Mouse (Mus musculus) fat pad, adult 2 months (tissue): Measurements from ENCODE around the gene Tead2.
"Not testable (repeated sequence)": the region's sequence is repeated elsewhere in the genome, so short reads cannot be mapped to it uniquely, and the experiment has no call there.

ENCODE experiments used
- DNase-seq: peaks from one replicate; pipeline ENCODE4 v3.0.0-alpha.2; 2011; ENCODE audit warnings: low read depth, low spot score; ENCODE audit errors: extremely low read depth

Gene Tead2

DNA sequence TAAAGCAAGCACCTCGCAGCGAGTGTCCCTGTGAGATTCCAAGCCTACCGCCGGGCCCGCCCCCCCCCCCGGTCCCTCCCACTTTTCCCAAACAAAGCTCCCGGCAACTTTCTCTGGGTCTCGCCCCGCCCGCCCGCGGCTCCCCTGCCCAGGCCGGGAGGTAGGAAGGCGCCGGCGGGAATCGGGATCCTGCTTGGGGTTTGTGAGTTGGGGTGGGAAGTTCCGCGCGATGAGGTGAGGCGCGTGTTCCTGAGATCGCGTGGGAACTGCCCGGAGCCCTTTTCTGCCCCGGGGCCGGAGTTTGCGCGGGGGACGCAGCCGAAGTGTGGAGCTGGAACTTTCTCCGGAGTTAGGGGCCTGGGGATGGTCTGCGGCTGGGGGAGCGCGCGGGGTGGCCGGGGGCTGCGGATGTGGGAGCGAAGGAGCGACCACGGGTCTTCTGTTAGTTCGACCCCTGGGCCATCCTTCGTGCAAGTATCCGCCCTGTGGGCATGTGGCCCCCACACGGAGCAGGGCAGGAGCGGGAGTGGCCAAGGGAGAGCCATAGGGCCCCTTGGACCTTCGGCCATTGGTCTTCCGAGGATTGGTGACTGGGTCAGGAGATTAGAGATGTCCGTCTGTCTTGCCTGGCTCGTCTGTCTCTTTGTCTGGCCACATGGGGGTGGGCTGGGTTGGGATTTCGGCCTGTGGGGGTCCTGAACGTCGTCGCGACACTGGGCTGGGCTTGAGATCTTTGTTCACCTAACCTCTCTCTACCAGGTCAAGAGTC, at the start of gene Tead2:
Tead2 (plus strand) TSS at position 81 of the 769 bp plus-strand sequence.
- DNase-seq, result no peak

DNA sequence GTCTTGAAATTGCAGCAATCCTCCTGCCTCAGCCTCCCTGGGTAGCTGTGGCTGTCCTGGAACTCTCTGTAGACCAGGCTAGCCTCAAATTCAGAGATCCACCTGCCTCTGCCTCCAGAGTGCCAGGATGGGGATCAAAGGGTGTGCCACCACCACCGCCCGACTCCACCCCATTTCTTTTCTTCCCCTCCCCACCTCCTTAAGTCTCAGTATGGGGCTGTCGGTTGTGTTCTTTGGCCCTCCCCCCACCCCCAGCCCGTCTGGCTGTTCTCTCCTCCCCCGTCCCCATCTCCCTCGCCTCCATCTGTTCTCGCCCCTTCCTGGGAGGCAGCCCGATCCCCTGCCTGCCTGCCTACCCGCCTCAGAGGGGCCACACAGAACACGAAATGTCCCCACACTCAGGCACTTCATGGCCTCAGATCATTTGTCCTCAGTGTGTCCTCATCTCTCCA, 48.6 kb upstream of the Tead2 start:
- DNase-seq, result no peak

DNA sequence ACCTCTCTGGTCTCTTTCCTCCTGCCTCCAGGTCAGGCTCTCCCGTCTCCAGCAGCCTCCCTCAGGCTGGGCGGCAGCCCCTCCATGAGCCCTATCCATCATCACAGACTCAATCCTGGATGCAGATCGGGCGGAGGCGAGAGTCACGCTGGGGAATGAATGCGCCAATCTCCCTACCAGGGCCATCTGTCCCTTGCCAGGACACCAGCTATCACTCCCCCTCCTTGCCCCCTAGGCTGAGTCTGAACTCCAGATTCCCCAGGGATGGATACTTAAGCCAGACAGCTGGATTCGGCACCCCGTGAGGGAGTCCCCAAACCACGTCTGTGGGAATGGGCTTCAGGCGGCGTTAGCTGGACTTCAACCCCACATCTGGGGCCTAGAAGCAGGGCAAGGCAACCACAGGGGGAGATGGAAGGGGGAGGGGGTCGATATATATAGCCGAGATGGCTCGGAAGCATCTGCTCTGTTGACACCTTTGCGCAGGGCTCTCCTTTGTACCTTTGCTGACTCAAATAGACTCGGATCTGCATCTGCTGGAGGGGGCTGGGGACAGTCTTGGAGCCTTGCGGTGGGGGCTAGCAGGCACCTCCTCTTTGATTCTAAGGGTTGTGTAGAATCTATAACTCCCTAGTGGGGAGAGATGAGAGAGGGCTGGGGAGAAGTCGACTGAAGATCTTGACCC, 47.6 kb upstream of the Tead2 start:
- no peak for DNase-seq

DNA sequence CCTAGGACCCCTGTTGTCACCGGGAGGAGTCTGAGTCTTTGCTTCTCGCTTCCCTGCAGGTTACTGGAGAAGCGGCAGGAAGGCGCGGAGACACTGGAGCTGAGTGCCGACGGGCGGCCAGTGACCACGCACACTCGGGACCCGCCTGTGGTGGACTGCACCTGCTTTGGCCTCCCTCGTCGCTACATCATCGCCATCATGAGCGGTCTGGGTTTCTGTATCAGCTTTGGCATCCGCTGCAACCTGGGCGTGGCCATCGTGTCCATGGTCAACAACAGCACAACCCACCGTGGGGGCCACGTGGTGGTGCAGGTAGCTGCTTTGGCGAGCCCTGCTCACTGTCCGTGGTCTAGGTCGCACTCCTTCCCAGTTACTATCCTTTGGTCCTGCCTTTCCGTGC, 46.9 kb upstream of the Tead2 start:
- DNase-seq, result no peak

DNA sequence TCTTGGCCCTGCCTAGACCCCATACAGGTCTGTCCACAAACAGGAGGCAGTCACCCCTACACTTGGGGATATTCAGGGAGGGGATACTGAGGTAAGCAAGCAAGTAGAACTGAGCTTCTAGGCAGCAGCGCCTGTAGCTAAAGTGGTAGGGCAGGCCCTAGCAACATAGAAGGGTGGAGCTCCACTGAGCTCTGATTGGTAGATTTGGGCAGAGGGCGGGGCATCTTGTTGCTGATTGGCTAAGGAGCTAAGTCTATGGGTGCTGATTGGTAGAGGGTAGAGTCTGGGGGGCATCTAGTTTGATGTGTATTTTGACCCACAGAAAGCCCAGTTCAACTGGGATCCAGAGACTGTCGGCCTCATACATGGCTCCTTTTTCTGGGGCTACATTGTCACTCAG, 46.1 kb upstream of the Tead2 start:
- DNase-seq, result no peak

DNA sequence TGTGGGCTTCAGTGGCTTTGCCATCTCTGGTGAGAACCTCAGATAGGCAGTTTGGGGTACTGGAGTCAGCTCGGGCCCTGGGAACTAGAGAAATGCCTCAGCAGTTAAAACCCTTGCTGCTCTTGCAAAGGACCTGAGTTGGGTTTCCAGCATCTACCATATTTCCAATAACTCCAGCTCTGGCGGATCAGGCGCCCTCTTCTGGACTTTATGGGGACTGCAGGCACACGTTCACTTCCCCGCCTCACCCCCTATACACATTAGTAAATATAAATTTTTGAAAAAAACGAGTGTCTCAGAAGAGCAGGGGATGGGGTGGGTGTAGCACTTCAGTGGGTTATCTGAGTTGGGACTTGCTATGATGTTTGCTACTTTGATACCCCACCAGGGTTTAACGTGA, 42.6 kb upstream of the Tead2 start:
- DNase-seq, result no peak

DNA sequence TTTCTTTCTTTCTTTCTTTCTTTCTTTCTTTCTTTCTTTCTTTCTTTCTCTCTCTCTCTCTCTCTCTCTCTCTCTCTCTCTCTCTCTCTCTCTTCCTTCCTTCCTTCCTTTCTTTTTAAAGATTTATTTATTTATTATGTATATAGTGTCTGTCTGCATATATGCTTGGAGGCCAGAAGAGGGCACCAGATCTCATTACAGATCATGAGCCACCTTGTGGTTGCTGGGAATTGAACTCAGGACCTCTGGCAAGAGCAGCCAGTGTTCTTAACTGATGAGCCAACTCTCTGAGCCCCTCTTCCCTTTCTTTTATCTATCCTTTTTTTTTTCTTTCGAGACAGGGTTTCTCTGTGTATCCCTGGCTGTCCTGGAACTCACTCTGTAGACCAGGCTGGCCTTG, 41.8 kb upstream of the Tead2 start:
- not testable (repeated sequence) for DNase-seq

DNA sequence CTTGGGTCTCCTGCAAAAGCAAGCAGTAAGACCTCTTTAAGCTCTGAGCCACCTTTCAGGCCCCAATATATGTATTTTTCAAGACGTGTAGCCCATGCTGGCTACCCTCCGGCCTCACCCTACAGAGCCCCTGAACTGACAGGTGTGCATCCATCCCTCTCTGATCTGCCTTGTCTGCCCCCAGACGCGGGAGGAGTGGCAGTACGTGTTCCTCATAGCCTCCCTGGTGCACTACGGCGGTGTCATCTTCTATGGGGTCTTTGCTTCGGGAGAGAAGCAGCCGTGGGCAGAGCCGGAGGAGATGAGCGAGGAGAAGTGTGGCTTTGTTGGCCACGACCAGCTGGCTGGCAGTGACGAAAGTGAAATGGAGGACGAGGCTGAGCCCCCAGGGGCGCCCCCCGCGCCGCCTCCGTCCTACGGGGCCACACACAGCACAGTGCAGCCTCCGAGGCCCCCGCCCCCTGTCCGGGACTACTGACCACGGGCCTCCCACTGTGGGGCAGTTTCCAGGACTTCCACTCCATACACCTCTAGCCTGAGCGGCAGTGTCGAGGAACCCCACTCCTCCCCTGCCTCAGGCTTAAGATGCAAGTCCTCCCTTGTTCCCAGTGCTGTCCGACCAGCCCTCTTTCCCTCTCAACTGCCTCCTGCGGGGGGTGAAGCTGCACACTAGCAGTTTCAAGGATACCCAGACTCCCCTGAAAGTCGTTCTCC, 40.8 kb upstream of the Tead2 start:
- no peak for DNase-seq

DNA sequence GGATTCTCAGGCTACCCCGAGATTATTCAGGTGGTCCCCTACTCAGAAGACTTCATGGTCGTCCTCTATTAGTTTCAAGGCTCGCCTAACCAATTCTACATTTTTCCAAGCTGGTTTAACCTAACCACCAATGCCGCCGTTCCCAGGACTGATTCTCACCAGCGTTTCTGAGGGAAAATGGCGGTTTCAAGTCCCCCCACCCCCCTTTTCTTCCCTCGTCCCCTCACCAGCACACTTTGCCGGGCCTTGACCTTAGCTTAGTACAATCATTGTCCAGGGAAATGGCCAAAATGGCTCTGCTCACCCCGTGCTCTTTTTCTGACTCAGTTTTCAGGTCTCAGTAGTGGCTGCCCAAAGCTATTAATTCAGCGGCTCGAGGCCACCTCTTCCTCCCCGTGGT, 40.2 kb upstream of the Tead2 start:
- no peak for DNase-seq

DNA sequence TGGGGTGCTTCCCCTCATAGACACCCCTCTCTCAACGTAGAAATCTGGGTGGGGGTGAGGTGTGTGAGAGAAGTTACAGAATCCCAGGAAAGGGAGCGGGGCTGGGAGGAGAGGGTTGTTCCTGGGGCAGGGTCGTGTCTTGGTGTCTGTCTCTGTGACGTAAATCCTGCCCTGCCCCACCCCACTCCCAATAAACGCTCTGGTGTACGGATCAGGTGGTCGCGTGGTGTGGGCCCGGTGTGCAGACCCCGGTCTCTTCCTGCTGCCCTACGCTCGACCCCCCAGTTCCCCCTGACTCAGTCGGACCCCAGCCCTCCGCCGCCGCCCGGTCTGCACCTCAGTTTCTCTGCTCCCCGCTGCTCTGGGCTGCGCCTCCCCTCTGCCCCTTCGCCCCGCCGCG, 39.6 kb upstream of the Tead2 start:
- no peak for DNase-seq

DNA sequence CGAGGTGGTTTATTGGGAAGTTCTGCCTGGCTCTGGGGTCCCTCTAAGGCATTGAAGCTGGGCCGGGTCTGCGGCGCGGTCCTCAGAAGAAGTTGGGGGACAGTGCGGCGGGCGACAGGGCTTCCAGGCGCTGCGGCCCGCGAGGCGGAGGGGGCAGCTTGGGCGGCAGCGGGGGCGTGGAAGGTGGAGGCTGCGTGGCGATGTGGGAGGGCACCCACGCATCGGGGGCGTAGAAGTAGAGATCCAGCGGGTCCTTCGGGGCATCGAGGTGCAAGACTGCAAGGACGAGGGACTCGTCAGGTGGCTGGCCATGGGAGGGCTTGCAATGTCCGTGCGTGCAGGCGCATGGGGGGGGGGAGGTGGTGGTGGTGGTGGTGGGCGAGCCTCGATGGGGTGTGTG, 39.2 kb upstream of the Tead2 start:
- no peak for DNase-seq

DNA sequence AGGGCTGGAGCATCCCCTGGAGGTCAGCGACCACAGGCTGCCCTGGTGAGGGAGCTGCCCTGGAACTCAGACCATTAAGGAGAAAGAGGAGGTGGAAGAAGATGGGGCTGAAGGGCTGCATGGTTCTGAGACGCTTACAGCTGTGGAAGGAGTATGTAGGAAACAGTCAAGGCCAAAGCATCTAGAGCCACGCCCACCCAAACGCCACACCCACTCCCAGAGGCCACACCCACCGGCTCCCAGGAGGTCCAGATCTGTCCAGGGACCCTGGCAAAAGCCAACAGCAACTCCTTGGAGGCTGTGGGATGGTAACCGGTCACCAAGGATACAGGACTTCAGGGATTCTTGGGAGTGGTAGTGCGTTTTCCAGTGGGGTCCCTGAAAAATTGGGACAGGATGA, 37.0 kb upstream of the Tead2 start:
- DNase-seq, result no peak

DNA sequence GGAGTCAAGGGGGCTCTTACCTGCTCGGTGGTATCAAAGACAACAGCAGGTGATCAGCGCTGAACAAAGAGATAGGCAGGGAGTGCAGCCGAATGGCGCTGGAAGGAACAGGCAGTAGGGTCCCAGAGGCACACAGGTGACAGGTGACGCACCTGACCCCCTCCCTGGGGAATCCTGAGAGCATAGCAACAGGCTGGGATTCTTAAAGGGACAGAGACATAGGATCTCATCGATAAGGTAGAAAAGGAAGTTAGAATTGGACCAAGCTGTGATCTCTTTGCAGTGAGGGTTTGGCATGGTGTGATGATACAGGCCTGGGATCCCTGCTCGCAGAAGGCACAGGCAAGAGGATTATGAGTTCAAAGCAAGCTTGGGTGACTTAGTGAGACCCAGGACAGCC, 36.1 kb upstream of the Tead2 start, which contains the start of gene Gfy:
Gfy (minus strand) TSS at position 101 of the 400 bp plus-strand sequence.
- DNase-seq, result no peak

DNA sequence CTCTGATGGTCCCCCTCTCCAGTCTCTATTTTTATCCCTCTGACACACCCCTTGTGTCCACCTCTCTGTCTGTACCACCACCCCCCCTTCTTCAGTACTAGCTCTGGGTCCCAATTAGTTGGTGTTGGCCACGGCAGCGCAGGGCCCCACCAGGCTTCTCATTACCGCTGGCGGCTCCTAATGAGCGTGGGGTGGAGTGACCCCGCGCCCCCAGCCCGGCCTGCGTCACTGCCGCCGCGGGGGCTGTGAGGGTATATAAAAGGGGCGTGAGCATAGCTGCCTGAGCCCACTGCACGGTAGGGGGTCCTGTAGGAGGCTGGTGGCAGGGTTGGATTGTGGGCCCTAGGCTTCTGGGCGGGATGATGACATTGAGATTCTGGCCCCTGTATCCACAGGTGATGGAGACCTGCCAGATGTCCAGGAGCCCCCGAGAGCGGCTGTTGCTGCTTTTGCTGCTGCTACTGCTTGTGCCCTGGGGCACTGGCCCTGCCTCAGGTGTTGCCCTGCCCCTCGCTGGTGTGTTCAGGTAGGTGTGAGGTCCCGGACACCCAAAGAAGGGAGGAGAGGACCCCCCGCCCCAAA, 34.6 kb upstream of the Tead2 start, which contains the start of gene Pth2:
Pth2 (plus strand) TSS at position 100 of the 582 bp plus-strand sequence.
- DNase-seq, result no peak

DNA sequence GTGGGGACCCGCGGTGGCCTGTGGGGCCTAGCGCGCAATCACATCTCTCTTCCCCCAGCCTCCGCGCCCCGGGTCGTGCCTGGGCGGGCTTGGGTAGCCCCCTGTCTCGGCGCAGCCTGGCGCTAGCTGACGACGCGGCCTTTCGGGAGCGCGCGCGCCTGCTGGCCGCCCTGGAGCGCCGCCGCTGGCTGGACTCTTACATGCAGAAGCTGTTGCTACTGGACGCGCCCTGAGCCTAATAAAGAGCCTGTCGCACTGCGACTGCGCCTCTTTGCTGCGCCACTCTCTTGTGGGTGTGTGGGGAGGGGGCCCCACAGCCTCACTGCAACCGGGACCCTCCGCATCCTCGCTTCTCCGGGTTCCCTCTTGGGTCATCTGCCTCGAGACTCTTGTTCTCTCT, 34.0 kb upstream of the Tead2 start:
- DNase-seq, result no peak

DNA sequence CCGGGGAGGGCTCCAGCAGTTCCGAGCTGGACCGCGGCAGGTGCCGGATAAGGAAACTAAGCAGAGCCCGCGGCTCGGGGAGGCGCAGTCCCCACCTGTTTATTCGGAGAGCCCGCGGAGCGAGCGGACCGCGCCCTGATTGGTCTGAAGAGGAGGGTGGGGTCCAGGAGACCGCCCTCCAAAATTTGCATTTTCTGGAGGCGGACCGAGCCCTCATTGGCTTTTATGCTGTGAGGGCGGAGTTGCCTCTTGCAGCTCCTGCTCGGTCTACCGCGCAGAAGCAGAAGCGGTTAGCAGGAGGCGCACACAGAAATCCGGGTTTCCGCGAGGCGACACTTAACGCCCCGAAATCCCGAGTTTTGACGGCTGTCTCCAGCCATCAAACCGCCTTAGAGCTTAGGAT, 33.4 kb upstream of the Tead2 start:
- DNase-seq, result peak; percentile 43

DNA sequence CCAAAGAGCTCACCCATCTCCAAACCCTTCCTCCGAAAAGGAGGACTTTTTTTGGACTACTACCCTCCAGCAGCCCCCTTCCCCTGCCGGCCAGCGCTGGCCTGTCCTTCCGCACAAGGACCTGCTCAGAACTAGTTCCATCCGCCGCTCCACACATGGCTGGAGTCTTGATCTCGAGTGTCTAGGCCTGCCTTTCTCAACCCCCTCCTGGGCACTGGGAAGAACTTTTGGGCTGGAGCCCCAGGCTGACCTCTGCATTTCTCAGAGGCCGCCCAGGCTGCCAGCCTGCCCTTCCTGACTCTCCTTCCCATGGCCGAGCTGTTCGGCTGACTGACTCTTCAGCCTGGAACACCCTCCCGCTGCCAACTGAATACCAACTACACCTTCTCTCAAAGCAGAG, 32.9 kb upstream of the Tead2 start:
- DNase-seq, result no peak

DNA sequence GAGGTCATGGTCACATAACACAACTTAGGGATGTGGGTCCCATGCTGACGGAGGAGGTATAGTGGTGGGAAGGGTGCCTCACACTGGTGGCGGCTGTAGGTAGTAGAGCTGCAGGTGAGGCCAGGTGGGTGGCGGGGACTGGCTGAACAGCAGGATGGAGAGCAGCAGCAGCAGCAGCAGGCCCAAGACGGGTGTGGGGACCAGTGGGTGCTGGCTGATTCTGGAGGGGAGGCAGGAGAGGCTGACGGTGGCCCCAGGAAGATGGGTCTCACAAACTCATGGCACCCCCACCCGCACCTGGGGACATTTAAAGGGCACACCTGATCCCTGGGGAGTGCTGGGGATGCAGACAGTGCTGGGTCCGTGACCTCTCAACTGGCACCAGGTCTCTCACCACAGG, 31.9 kb upstream of the Tead2 start:
- no peak for DNase-seq

DNA sequence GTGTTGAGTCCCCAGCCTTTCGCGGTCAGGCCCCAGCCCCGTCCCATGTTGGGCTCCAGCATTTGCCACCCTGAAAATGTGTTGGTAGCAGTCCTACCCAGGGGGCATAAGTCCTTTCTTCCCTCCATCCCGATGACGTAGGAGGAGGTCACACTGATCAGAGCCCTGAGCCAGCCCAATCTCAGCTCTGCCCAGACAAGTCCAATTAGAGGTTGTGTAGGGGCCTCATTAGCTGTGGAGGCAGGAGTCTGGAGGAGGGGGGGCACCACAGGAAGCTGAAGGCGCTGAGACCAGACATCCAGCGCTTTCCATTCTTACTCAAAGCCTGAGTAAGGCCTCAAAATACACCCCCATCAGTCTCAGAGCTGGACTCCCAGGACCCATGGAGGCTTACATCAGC, 29.6 kb upstream of the Tead2 start:
- DNase-seq, result no peak

DNA sequence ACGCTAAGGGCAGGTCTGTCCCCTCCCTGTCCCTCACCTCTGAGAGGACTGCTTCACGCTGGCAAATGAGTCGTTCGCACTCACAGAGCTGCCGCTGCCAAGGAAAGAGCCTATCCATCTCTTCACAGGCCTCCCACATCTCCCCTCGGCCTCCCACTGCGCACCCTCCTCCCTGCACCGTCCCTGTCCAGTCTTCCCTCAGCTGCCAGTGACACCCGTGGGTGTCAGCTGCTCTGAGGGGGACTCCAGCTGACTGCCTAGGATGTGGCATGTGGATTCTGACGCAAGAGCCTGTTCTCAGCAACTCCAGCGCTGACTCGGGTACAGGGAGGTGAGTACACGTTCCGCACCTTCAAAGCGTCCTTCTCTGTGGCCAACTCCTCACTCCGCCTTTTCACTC, 26.0 kb upstream of the Tead2 start:
- no peak for DNase-seq

DNA sequence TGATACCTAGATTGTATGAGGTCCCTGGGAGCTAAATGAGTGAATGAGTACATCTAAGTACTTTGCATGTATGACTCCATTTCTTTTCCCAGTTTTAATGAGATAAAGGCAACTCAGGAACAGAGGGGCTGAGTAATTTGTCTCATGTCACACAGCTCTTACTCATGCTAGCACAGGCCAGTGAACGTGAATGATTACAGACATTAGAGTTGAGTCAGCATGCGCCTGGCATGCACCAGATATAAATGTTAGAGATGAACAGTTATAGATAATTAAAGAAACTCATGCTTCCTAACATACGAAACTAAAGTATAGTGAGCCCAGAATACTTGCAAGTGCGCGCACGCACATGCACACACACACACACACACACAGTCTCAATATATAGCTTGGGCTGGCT, 25.4 kb upstream of the Tead2 start:
- no peak for DNase-seq
